Mouse (Mus musculus): Measurements from ENCODE around the gene Ngfr. TPM values are rescaled to one million over a fixed set of nuclear protein-coding genes. Genes with fewer than 3 reads are reported as not detected.
"Not testable (repeated sequence)": the region's sequence is repeated elsewhere in the genome, so short reads cannot be mapped to it uniquely, and the experiment has no call there.

Ngfr gene
- polyA plus RNA-seq, 1 experiment from 2014 or later: 1.8 TPM

- DNase-seq (no peak), ATAC-seq (ENCODE audit: low read depth) (no peak)
- peaks cover 29% of the 10 kb centered on the region for H3K27me3 ChIP-seq
- H3K9me3 ChIP-seq (replicated peaks): no peaks in the 10 kb centered on the region
- 0 out of 2 replicates have a peak, but pooled peaks cover 3% of the 10 kb centered on the region for H3K4me1 ChIP-seq (replicated peaks)
- no peak overlapping the region for H3K27ac ChIP-seq
- WGBS (ENCODE audit: insufficient replicate concordance): 42% methylated on average over 19 of the region's 19 CpGs
- H3K4me3 ChIP-seq (replicated peaks): no peak overlapping the region
- H3K36me3 ChIP-seq: no peaks in the 10 kb centered on the region
- H3K9ac ChIP-seq: no peak overlapping the region
- no peak overlapping the region for H3K4me2 ChIP-seq
Measured at GRCm38 (mm10) chr11:95617785-95618465, 30.4 kb upstream of the Ngfr start.

DNA sequence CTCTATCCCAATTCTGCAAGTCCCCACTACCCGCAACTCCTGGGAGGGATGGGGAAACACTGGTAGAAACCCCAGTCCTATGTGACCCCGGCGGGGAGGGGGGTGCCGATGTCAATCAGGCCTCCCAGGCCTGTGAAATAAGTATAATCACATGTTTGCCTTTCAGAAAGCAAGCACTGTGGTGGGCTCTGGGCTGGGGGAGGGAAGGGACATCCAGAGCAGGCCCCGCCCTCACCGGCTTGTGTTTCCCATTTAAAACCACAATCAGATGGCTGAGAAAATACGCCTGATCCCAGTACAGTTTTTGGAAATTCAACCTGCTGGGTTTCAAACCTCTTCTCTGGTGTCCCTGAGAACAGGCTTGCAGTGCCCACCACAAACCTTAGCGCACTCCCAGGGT is 27.2 kb upstream of the Ngfr start:
- peaks cover 43% of the 10 kb centered on the region for H3K27me3 ChIP-seq
- DNase-seq: no peak
- H3K9me3 ChIP-seq (replicated peaks): no peaks in the 10 kb centered on the region
- no peak overlapping the region for H3K4me3 ChIP-seq (replicated peaks)
- no peak for ATAC-seq (ENCODE audit: low read depth)
- H3K4me2 ChIP-seq: no peak overlapping the region
- no peak overlapping the region for H3K27ac ChIP-seq
- no peaks in the 10 kb centered on the region for H3K36me3 ChIP-seq
- WGBS (ENCODE audit: insufficient replicate concordance): 59% methylated on average over 8 of the region's 8 CpGs
- H3K9ac ChIP-seq: no peak overlapping the region
- 0 out of 2 replicates have a peak, but pooled peaks cover 3% of the 10 kb centered on the region for H3K4me1 ChIP-seq (replicated peaks)

DNA sequence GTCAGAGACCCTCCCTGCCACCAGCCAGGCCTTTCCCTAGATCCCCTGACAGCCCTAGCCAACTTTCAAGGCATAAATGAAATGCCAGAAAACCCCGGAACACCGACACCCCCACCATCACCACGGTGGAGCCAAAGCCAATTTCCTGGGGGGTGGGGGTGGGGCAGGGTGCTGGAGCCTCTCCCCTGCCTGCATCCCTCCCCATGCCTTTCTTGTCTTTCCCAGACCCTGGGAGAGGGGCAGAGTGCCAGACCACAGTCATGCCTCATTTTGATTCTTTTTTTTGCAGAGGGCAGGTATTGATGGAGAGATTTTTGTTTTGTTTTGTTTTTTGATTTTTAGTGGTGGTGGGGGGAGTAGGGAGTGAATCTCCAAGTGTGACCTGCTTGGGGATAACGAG is 23.7 kb upstream of the Ngfr start:
- no peaks in the 10 kb centered on the region for H3K9me3 ChIP-seq (replicated peaks)
- no peak for ATAC-seq (ENCODE audit: low read depth)
- H3K27ac ChIP-seq: no peak overlapping the region
- H3K36me3 ChIP-seq: no peaks in the 10 kb centered on the region
- no peak overlapping the region for H3K9ac ChIP-seq
- WGBS (ENCODE audit: insufficient replicate concordance): 24% methylated on average over 4 of the region's 4 CpGs
- peaks cover 29% of the 10 kb centered on the region for H3K27me3 ChIP-seq
- no peak overlapping the region for H3K4me2 ChIP-seq
- H3K4me1 ChIP-seq (replicated peaks): no peaks in the 10 kb centered on the region
- no peak for DNase-seq
- H3K4me3 ChIP-seq (replicated peaks): no peak overlapping the region

- DNase-seq (no peak), ATAC-seq (ENCODE audit: low read depth) (no peak)
- H3K4me1 ChIP-seq (replicated peaks): no peaks in the 10 kb centered on the region
- no peaks in the 10 kb centered on the region for H3K9me3 ChIP-seq (replicated peaks)
- no peak overlapping the region for H3K9ac ChIP-seq
- H3K4me2 ChIP-seq: no peak overlapping the region
- no peaks in the 10 kb centered on the region for H3K36me3 ChIP-seq
- no peak overlapping the region for H3K4me3 ChIP-seq (replicated peaks)
- 15% methylated on average over 15 of the region's 15 CpGs for WGBS (ENCODE audit: insufficient replicate concordance)
- H3K27ac ChIP-seq: no peak overlapping the region
- peaks cover 29% of the 10 kb centered on the region for H3K27me3 ChIP-seq
Measured at GRCm38 (mm10) chr11:95610391-95610902, 22.9 kb upstream of the Ngfr start.

DNA sequence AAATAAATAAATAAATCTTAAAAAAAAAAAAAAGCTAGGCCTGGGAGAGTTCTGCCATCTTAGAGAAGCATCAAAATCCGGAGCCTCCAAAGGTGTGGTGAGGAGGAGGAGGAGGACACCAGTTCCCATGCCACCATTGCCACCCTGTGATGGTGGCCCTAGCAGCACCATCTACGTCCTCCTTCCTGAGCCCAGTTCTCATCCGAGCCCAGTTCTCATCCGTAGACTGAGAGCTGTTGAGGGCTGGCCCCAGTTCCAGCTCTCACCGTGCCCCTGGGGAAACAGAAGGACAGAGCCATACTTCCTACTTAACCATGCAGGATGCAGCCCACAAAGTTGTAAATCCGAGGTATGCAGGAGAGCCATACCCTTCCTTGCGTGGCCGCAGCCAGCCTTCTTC is 22.4 kb upstream of the Ngfr start:
- Histone ChIP-seq H3K36me3 (no peaks in the 10 kb centered on the region), H3K9ac (no peak overlapping the region), H3K4me1 (replicated peaks) (no peaks in the 10 kb centered on the region), H3K27me3 (peaks cover 29% of the 10 kb centered on the region), H3K4me3 (replicated peaks) (no peak overlapping the region), H3K4me2 (no peak overlapping the region), H3K27ac (no peak overlapping the region), H3K9me3 (replicated peaks) (no peaks in the 10 kb centered on the region)
- WGBS (ENCODE audit: insufficient replicate concordance): 27% methylated on average over 8 of the region's 8 CpGs
- ATAC-seq (ENCODE audit: low read depth): no peak
- DNase-seq: no peak

GRCm38 (mm10) chr11:95607286-95607685 is 19.8 kb upstream of the Ngfr start:
- H3K4me3 ChIP-seq (replicated peaks); H3K4me2 ChIP-seq; H3K4me1 ChIP-seq (replicated peaks); H3K9ac ChIP-seq; H3K36me3 ChIP-seq; H3K9me3 ChIP-seq (replicated peaks); DNase-seq; H3K27ac ChIP-seq; ATAC-seq (ENCODE audit: low read depth): not testable (repeated sequence)
- H3K27me3 ChIP-seq: peaks cover 25% of the 10 kb centered on the region
- WGBS (ENCODE audit: insufficient replicate concordance): 68% methylated on average over 4 of the region's 5 CpGs

DNA sequence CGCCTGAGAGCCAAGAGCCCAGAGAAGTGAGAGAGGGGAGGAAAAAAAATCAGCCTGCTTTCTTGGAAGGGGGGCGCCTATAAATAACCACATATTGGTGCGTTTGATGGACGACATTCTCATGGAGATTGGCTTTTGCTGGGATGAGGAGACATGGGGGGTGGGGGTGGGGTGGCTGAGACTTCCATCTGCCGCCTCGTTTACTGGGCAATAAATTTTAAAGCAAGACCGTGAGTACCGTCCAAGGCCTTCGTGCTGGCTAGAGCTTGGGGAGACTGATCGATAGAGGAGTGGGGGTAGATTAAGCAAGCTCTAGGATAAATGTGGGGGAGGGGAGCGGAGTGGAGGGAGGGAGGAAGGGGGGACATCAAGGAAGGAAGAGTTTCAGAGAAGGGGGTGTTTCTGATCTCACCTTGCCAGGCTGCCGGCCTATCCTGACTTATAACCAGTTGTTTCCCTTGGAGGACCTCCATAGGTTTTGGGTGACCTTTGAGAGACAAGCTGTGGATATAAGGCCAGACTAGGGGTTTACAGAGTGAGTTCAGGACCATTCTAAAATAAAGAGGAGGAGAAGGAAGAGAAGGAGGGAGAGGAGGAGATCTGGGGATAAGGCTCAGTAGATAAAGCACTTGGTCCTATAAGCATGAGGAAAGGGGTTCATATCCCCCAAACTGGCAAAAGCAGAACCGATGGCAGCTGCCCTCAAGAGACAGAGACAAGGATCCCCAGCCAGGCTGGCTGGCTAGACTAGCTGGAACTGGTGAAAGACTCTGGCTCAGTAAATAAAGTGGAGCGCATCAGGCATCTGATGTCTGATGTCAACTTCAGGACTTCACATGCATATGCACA is 10.9 kb upstream of the Ngfr start:
- WGBS (ENCODE audit: insufficient replicate concordance): 27% methylated on average over 14 of the region's 14 CpGs
- peaks cover 13% of the 10 kb centered on the region for H3K4me1 ChIP-seq (replicated peaks)
- DNase-seq: no peak
- no peak overlapping the region for H3K9ac ChIP-seq
- H3K4me2 ChIP-seq: no peak overlapping the region
- no peaks in the 10 kb centered on the region for H3K9me3 ChIP-seq (replicated peaks)
- no peak for ATAC-seq (ENCODE audit: low read depth)
- no peaks in the 10 kb centered on the region for H3K36me3 ChIP-seq
- H3K4me3 ChIP-seq (replicated peaks): no peak overlapping the region
- no peak overlapping the region for H3K27ac ChIP-seq
- H3K27me3 ChIP-seq: peaks cover 77% of the 10 kb centered on the region

DNA sequence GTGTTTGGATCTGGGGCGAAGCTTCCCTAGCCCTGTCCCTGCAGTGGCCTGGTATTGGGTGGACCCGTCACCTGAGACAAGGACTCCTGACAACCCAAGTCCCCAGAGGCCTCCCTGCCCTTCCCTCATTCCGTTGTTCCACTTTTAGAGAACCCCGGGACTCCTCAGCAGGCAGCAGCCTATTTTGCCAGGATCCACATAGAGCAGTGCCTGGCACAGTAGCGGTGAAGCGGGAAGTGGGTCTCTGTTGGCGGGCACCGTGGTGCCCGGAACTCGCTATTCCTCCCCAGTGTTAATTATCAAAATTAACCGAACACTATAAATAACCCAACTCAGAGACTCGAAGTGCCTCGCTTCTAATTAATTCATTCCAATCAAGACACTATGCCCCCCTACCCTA is 10.2 kb upstream of the Ngfr start:
- Histone ChIP-seq H3K4me1 (replicated peaks) (peaks cover 13% of the 10 kb centered on the region), H3K9me3 (replicated peaks) (no peaks in the 10 kb centered on the region), H3K36me3 (no peaks in the 10 kb centered on the region), H3K9ac (no peak overlapping the region), H3K27ac (no peak overlapping the region), H3K4me3 (replicated peaks) (no peak overlapping the region), H3K4me2 (no peak overlapping the region), H3K27me3 (peaks cover 84% of the 10 kb centered on the region)
- 31% methylated on average over 13 of the region's 13 CpGs for WGBS (ENCODE audit: insufficient replicate concordance)
- ATAC-seq (ENCODE audit: low read depth) (no peak), DNase-seq (no peak)

DNA sequence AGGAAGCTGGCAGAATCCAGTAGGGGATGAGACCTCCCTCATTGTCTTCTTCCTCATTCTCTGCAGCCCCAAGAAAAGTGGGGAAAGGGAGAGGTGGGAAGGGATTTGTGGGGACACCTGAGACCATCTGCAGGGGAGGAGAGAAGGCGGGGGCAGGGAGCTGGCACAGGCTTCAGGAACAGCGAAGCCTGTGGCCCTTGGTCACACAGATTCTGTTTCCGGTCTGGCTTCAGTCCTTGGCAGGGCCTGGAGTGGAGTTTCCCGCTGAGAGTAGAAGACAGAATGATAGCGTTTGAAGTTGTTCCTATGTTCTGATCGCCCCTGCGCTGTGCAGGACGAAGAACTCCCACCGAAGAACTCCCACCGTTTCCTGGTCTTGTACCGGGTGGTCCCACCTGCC is 9.2 kb upstream of the Ngfr start:
- DNase-seq: no peak
- H3K4me1 ChIP-seq (replicated peaks): peaks cover 13% of the 10 kb centered on the region
- ATAC-seq (ENCODE audit: low read depth): no peak
- WGBS (ENCODE audit: insufficient replicate concordance): 31% methylated on average over 11 of the region's 11 CpGs
- H3K36me3 ChIP-seq: no peaks in the 10 kb centered on the region
- H3K4me3 ChIP-seq (replicated peaks): no peak overlapping the region
- H3K27me3 ChIP-seq: peaks cover 94% of the 10 kb centered on the region
- H3K9me3 ChIP-seq (replicated peaks): no peaks in the 10 kb centered on the region
- H3K27ac ChIP-seq: no peak overlapping the region
- H3K4me2 ChIP-seq: no peak overlapping the region
- no peak overlapping the region for H3K9ac ChIP-seq

DNA sequence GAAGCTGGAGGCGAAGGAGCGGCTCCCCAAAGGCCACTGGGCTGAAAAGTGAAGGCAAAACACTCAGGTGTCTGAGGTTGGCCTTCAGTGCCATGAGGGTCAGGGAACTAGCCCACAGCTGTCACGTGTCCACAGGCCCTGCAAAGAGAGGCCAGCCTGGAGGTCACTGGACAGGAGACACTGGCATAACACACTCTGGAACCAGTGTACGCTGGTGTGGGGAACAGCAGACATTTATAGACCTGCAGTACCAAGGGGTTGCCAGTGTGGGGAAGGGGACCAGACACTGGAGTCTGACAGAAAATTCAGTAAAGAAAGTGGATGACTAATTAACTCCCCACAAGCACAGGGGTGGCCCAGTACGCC is 8.6 kb upstream of the Ngfr start:
- Histone ChIP-seq H3K9ac (no peak overlapping the region), H3K9me3 (replicated peaks) (no peaks in the 10 kb centered on the region), H3K4me1 (replicated peaks) (peaks cover 13% of the 10 kb centered on the region), H3K4me3 (replicated peaks) (no peak overlapping the region), H3K27me3 (peaks cover 97% of the 10 kb centered on the region), H3K27ac (no peak overlapping the region), H3K36me3 (no peaks in the 10 kb centered on the region), H3K4me2 (no peak overlapping the region)
- no peak for ATAC-seq (ENCODE audit: low read depth)
- 40% methylated on average over 5 of the region's 5 CpGs for WGBS (ENCODE audit: insufficient replicate concordance)
- no peak for DNase-seq

- no peak overlapping the region for H3K27ac ChIP-seq
- no peak overlapping the region for H3K9ac ChIP-seq
- WGBS (ENCODE audit: insufficient replicate concordance): 11% methylated on average over 10 of the region's 10 CpGs
- H3K27me3 ChIP-seq: peaks cover 96% of the 10 kb centered on the region
- H3K4me2 ChIP-seq: no peak overlapping the region
- peaks cover 13% of the 10 kb centered on the region for H3K4me1 ChIP-seq (replicated peaks)
- no peaks in the 10 kb centered on the region for H3K36me3 ChIP-seq
- DNase-seq (no peak), ATAC-seq (ENCODE audit: low read depth) (no peak)
- H3K9me3 ChIP-seq (replicated peaks): no peaks in the 10 kb centered on the region
- H3K4me3 ChIP-seq (replicated peaks): no peak overlapping the region
Measured at GRCm38 (mm10) chr11:95595438-95596149, 8.1 kb upstream of the Ngfr start.

Measured in liver, embryonic 13.5 days (tissue).